Mouse (Mus musculus): ENCODE measurements around the gene Gm20509. TPM values are rescaled to one million over a fixed set of nuclear protein-coding genes. Genes with fewer than 3 reads are reported as not detected.
A peak's percentile ranks its signal among the peaks of the same experiment; 100 is the strongest.
"Not testable (repeated sequence)": the region's sequence is repeated elsewhere in the genome, so short reads cannot be mapped to it uniquely, and the experiment has no call there.

Gm20509 gene
- polyA plus RNA-seq (2012; ENCODE audit: insufficient read depth, insufficient read length, missing spikeins): not detected in 2 replicates

DNA sequence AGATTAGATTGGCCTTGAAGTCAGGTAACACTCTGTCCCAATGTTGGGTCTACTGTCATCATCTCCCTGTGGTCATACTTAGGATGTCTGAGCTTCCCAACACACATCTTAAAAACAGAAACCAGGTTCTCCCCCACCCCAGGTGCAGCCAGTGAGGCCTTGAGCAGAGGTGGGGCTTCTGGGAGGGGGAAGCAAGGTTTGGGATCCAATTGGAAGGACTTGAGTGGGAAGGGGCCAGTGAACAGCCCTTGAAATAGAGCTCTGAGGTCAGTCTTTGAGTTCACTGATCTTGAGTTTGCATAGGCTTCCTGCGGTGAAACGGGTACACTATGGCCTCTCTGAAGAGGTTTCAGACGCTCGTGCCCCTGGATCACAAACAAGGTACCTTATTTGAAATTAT lies at the start of gene Gm20509:
TSS of gene Gm20509 (plus strand) at position 290 of the 400 bp plus-strand sequence.
- H3K4me1 ChIP-seq (ENCODE audit: control insufficient read depth, insufficient read depth, low read length): peaks cover 2% of the 10 kb centered on the region; the same call in 1 of the 2 replicates
- H3K4me3 ChIP-seq (ENCODE audit: insufficient read depth, low read length): no peak within 1 kb of the TSS
- TF ChIP-seq POLR2A (IDR thresholded peaks at IDR 0.05; ENCODE audit: borderline replicate concordance, low read depth, low read length): no peak
- no peak for TF ChIP-seq CTCF (IDR thresholded peaks at IDR 0.05; ENCODE audit: low read depth, low read length)
- no peak within 1 kb of the TSS for H3K27ac ChIP-seq (ENCODE audit: insufficient read depth, low read depth, low read length)

DNA sequence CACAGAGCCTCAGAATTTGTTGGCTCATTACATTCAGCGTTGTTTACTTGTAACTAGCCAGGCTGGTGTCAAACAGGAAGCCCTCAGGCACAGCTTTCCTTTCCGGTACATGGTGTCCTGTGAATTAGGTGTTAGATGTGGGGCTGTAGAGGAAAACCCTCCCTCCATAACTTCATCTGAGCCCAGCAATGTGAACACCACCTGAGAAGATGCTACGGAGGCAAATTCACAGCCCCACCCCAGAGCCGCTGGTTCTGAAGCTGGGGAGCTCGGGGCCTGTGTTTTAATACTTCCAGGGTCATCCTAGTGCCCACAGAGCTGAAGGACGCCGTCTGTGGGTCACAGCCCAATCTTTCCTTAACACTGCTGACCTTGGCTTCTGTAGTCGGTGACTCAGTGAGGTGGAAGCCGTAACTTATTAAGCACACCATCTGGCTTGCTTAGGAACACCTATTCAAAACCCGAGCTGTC lies 46.8 kb upstream of the Gm20509 start:
- H3K27ac ChIP-seq (ENCODE audit: insufficient read depth, low read depth, low read length): no peak overlapping the region
- TF ChIP-seq CTCF (IDR thresholded peaks at IDR 0.05; ENCODE audit: low read depth, low read length) (no peak), POLR2A (IDR thresholded peaks at IDR 0.05; ENCODE audit: borderline replicate concordance, low read depth, low read length) (no peak)
- no peak overlapping the region for H3K4me3 ChIP-seq (ENCODE audit: insufficient read depth, low read length)
- no peaks in the 10 kb centered on the region for H3K4me1 ChIP-seq (ENCODE audit: control insufficient read depth, insufficient read depth, low read length)

DNA sequence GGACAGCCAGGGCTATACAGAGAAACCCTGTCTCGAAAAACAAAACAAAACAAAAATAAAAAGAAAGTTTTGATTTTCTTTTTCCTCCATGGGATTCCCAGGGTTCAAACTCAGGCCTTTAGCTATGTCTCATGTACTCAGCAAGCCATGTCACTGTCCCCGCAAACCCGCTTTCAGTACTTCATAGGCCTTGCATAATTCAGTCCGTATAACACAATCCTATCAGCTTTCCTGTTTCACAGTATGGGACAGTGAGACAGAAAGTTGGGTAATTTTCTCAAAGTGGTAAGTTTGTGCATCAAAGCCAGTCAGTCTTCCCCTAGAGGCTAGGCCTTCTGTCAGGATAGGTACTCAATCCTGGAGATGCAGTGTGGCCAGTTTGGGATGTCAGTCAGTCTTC lies 43.0 kb upstream of the Gm20509 start:
- H3K4me3 ChIP-seq (ENCODE audit: insufficient read depth, low read length): no peak overlapping the region
- TF ChIP-seq CTCF (IDR thresholded peaks at IDR 0.05; ENCODE audit: low read depth, low read length) (no peak), POLR2A (IDR thresholded peaks at IDR 0.05; ENCODE audit: borderline replicate concordance, low read depth, low read length) (no peak)
- H3K4me1 ChIP-seq (ENCODE audit: control insufficient read depth, insufficient read depth, low read length): no peaks in the 10 kb centered on the region
- no peak overlapping the region for H3K27ac ChIP-seq (ENCODE audit: insufficient read depth, low read depth, low read length)

DNA sequence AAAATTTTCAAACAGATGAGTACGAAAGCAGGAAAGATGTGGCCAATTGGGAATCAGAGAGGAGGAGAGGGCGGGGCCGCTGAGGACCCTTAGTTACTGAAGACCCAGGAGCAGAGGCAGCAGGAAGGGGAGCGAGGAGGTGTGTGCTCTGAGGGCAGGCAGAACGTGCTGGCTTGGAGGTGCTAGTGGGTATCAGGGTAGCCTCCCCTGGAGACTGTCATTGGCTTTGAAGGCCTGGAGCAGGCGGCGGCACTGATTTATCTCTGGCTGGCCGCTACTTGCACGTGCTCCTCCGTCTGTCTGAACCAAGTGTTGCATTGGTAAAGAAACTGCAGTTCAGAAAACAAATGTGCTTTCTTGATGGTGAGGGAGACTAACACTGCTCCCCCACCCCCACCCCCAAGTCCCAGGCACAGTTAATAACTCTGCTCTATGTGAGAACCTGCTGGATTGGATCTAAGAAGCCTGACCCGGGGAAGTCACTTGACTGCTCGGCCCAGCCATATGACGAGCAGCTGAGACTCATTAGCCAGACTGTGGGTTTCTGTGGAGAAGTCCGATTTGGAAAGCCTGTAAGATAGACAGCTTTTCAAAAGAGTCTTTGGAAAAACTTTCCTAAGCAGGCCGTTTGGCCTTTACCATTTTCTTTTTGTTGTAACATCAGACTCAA lies 38.5 kb upstream of the Gm20509 start:
- no peaks in the 10 kb centered on the region for H3K4me1 ChIP-seq (ENCODE audit: control insufficient read depth, insufficient read depth, low read length)
- TF ChIP-seq POLR2A (IDR thresholded peaks at IDR 0.05; ENCODE audit: borderline replicate concordance, low read depth, low read length): no peak
- TF ChIP-seq CTCF (IDR thresholded peaks at IDR 0.05; ENCODE audit: low read depth, low read length): no peak
- H3K4me3 ChIP-seq (ENCODE audit: insufficient read depth, low read length): no peak overlapping the region
- no peak overlapping the region for H3K27ac ChIP-seq (ENCODE audit: insufficient read depth, low read depth, low read length)

DNA sequence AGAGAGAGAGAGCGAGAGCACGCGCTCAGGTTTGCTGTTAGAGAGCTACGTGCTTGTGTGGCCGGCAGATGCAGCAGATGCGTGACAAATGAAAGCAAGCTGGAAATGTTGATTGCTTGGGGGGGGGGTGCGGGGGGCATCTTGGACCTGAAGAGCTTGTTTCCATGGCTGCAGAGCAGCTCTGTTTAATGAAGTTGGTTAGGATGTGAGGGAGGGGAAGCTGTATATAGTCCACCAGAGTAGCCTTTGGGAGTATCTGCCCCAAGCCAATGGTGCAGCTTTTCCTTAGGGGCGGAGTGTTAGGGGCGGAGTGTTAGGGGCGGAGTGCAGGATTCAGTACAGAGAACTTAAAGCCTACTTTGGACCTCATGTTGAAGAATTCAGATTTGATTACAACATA lies 35.2 kb upstream of the Gm20509 start:
- TF ChIP-seq POLR2A (IDR thresholded peaks at IDR 0.05; ENCODE audit: borderline replicate concordance, low read depth, low read length) (no peak), CTCF (IDR thresholded peaks at IDR 0.05; ENCODE audit: low read depth, low read length) (no peak)
- Histone ChIP-seq H3K4me1 (ENCODE audit: control insufficient read depth, insufficient read depth, low read length) (peaks cover 5% of the 10 kb centered on the region), H3K4me3 (ENCODE audit: insufficient read depth, low read length) (no peak overlapping the region), H3K27ac (ENCODE audit: insufficient read depth, low read depth, low read length) (no peak overlapping the region)

DNA sequence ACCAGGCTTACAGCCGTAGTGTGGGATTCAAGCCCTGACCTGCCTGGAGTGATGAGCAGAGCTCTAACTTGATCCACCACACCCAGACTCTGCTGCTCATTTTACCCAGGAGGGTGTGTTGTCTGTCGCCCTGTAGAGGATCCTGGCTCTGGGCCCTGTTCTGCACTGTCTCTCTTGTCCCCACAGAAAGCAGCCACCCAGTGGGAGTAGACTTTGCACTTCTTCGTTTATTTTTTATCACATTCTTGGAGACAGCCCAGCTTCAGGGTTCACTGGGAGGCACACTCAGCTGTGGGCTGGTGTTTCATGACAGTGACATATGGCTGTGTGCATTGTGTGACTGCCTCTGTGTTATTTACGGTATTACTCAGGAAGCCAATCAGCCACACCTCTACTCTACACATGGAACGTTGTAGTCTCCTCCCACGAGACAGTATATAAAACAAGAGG lies 34.0 kb upstream of the Gm20509 start:
- H3K27ac ChIP-seq (ENCODE audit: insufficient read depth, low read depth, low read length): no peak overlapping the region
- TF ChIP-seq CTCF (IDR thresholded peaks at IDR 0.05; ENCODE audit: low read depth, low read length) (no peak), POLR2A (IDR thresholded peaks at IDR 0.05; ENCODE audit: borderline replicate concordance, low read depth, low read length) (no peak)
- H3K4me1 ChIP-seq (ENCODE audit: control insufficient read depth, insufficient read depth, low read length): peaks cover 5% of the 10 kb centered on the region
- H3K4me3 ChIP-seq (ENCODE audit: insufficient read depth, low read length): no peak overlapping the region

DNA sequence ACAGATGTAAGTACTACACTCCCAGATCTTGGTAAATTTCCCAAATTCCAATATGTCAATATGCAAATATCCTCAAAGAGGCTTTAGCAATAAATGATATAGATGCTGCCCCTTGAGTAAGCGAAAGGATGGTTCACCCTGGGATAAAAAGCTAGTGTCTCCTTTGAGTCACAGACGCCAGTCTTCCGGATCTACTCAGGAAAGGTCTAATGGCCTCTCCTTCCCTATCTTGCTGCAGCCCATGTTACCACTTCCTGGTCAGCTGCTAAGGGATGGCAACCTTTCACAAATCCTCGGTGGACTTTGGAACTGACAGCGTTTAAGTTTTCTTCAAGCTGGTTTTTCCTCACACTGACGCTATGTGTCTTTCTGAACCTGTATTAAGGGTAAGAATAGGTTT lies 33.6 kb upstream of the Gm20509 start:
- Histone ChIP-seq H3K4me1 (ENCODE audit: control insufficient read depth, insufficient read depth, low read length) (peaks cover 5% of the 10 kb centered on the region), H3K4me3 (ENCODE audit: insufficient read depth, low read length) (no peak overlapping the region), H3K27ac (ENCODE audit: insufficient read depth, low read depth, low read length) (no peak overlapping the region)
- no peak for TF ChIP-seq POLR2A (IDR thresholded peaks at IDR 0.05; ENCODE audit: borderline replicate concordance, low read depth, low read length)
- no peak for TF ChIP-seq CTCF (IDR thresholded peaks at IDR 0.05; ENCODE audit: low read depth, low read length)

DNA sequence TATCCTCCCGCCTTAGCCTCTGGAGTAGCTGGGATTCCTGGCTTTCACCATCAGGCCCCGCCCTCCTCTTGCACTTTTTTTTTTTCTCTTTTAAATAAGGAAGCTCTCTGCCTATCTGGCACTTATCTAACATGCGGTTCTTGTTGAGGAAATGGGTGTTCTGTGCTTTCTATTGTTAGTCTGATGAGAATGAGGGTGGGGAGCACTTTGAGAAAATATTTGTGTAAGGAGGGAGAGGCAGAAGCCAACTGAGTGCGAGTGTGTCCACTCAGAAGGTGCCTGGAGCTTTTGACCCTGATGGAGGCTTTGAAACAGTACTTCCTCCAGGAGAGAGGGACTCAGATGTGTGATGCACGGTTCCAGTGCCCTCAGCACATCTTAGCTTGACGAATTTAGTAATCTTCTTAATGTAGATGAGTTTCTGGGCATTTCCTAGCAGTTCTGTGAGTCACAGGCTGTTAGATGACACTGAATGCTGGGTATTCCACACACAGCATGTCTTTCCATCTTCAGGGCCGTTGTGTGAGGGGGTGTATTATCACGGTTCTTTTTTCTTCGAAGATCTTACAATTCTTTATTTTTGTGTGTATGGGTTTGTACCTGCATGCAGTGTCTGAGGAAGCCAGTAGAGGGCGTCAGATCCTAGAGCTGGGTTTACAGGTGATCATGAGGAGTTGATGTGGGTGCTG lies 31.2 kb upstream of the Gm20509 start:
- Histone ChIP-seq H3K4me3 (ENCODE audit: insufficient read depth, low read length) (no peak overlapping the region), H3K27ac (ENCODE audit: insufficient read depth, low read depth, low read length) (no peak overlapping the region), H3K4me1 (ENCODE audit: control insufficient read depth, insufficient read depth, low read length) (peaks cover 5% of the 10 kb centered on the region)
- TF ChIP-seq CTCF (IDR thresholded peaks at IDR 0.05; ENCODE audit: low read depth, low read length): 0 out of 2 replicates have a peak, but pooled peaks have one; percentile 21
- no peak for TF ChIP-seq POLR2A (IDR thresholded peaks at IDR 0.05; ENCODE audit: borderline replicate concordance, low read depth, low read length)

DNA sequence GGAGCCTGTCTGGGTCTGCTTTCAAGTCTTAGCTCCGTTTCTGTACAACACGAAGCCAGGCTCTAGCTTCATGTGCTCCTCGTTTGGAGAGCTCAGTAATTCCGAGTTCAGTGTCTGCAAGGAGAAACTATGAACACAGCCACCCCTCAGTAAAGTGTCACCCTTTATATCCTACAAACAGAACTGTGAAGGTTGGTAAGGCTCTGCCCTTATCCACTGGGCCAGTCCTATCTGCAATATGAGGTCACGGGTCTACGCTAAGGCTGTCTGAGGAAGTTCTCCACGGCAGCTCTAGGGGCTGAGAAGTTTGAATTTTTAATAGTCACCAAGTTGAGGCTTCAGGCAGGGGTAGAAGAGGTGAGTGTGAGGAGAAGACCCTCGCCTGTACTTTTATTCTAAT lies 29.8 kb upstream of the Gm20509 start:
- H3K4me1 ChIP-seq (ENCODE audit: control insufficient read depth, insufficient read depth, low read length): peaks cover 5% of the 10 kb centered on the region
- no peak for TF ChIP-seq POLR2A (IDR thresholded peaks at IDR 0.05; ENCODE audit: borderline replicate concordance, low read depth, low read length)
- TF ChIP-seq CTCF (IDR thresholded peaks at IDR 0.05; ENCODE audit: low read depth, low read length): no peak
- H3K27ac ChIP-seq (ENCODE audit: insufficient read depth, low read depth, low read length): no peak overlapping the region
- no peak overlapping the region for H3K4me3 ChIP-seq (ENCODE audit: insufficient read depth, low read length)

DNA sequence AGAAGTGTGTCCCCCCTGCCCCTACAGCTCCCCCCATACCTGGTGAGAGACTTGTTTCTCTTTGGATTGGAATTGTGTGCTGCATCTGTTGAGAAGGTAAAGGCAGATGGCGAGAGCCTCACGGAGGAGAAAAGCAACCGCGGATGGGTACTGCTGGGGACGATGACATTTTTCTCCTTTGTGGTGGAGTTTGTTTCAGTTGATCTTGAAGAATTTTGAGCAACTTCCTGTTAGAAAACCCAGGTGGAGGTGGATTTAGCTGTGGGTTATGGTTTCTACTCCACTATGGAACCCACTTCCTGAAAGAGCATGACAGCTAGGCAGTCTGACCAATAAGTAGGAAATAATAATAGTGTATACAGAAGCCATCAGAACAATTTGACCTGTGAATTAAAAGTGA lies 29.1 kb upstream of the Gm20509 start:
- Histone ChIP-seq H3K4me3 (ENCODE audit: insufficient read depth, low read length) (no peak overlapping the region), H3K27ac (ENCODE audit: insufficient read depth, low read depth, low read length) (no peak overlapping the region), H3K4me1 (ENCODE audit: control insufficient read depth, insufficient read depth, low read length) (peaks cover 5% of the 10 kb centered on the region)
- no peak for TF ChIP-seq POLR2A (IDR thresholded peaks at IDR 0.05; ENCODE audit: borderline replicate concordance, low read depth, low read length)
- no peak for TF ChIP-seq CTCF (IDR thresholded peaks at IDR 0.05; ENCODE audit: low read depth, low read length)

DNA sequence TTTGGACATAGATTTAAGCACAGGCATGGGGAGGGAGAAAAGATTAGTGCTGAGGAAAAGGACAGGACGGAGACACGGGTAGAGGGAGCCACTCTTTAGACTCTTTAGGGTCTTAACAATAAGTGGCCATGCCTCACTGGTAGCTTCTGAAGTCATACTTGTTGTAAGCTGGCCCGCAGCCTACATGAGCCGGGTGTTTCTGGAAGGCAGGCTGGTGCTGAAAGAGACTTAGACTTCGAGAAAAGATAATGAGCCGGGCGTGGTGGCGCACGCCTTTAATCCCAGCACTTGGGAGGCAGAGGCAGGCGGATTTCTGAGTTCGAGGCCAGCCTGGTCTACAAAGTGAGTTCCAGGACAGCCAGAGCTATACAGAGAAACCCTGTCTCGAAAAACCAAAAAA lies 22.9 kb upstream of the Gm20509 start:
- H3K4me3 ChIP-seq (ENCODE audit: insufficient read depth, low read length); H3K27ac ChIP-seq (ENCODE audit: insufficient read depth, low read depth, low read length); H3K4me1 ChIP-seq (ENCODE audit: control insufficient read depth, insufficient read depth, low read length): not testable (repeated sequence)
